In the genomic region with DNA sequence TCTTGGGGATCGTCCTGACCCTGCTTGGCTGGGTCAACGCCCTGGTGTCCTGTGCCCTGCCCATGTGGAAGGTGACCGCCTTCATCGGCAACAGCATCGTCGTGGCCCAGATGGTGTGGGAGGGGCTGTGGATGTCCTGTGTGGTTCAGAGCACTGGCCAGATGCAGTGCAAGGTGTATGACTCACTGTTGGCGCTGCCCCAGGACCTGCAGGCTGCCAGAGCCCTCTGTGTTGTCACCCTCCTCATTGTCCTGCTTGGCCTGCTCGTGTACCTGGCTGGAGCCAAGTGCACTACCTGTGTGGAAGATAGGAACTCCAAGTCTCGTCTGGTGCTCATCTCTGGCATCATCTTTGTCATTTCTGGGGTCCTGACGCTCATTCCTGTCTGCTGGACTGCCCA, we compare ENCODE assay signal across 15 mouse cellular contexts. TPM values are rescaled to one million over a fixed set of nuclear protein-coding genes. Genes with fewer than 3 reads are reported as not detected.
A peak's percentile ranks its signal among the peaks of the same experiment; 100 is the strongest.
DNase-seq lines count a peak whose midpoint lies in the region; ATAC-seq lines count a peak whose summit lies in the region.
"Had no signal": no experiment of that assay in that cellular context is flagged by ENCODE, and none has a peak within 500 bp of the region (broad histone marks: within the 10 kb centered on the region; RNA-seq: fewer than 3 reads in every experiment).

No protein-coding gene starts in this region.

- peak; percentile 52 for DNase-seq in cerebellum, adult 11-12 months
- DNase-seq in lung, postnatal 25 days (ENCODE audit: low spot score) = no peak
- DNase-seq in embryonic facial prominence, embryonic 14.5 days (ENCODE audit: low spot score) = no peak
- no peak for DNase-seq in right cerebral cortex, postnatal 25 days
- no peak for DNase-seq in spleen, postnatal 36 days (ENCODE audit: low spot score in 2 of 2)
- DNase-seq: heart, adult 18-20 months; right cerebral cortex, postnatal 14 days had no signal

- no peak for ATAC-seq in cerebellum, adult (ENCODE audit: insufficient number of reproducible peaks, low FRiP score, low TSS enrichment)
- ATAC-seq in lung, embryonic 16.5 days (ENCODE audit: low read depth) = no peak
- ATAC-seq in embryonic facial prominence, embryonic 14.5 days (ENCODE audit: low read depth) = no peak
- 0 out of 2 replicates have a peak, but pooled peaks have one; percentile 26 for ATAC-seq in stomach, embryonic 16.5 days (ENCODE audit: insufficient read depth, low FRiP score)
- ATAC-seq: forebrain, embryonic 15.5 days had no signal

- no peak overlapping the region for H3K9ac ChIP-seq in lung, embryonic 16.5 days (ENCODE audit: low read length)
- H3K9ac ChIP-seq in embryonic facial prominence, embryonic 14.5 days (ENCODE audit: low read depth, low read length) = no peak overlapping the region
- H3K9ac ChIP-seq in stomach, embryonic 16.5 days (ENCODE audit: low read length) = no peak overlapping the region
- H3K9ac ChIP-seq: forebrain, embryonic 15.5 days; liver, embryonic 14.5 days; neural tube, embryonic 13.5 days had no signal

- H3K27ac ChIP-seq in lung, embryonic 16.5 days (ENCODE audit: low read length) = no peak overlapping the region
- H3K27ac ChIP-seq in embryonic facial prominence, embryonic 14.5 days (replicated peaks; ENCODE audit: low read depth, low read length) = no peak overlapping the region
- peak overlapping the region; percentile 57 for H3K27ac ChIP-seq in stomach, embryonic 16.5 days (ENCODE audit: low read length)
- H3K27ac ChIP-seq: forebrain, embryonic 15.5 days; layer of hippocampus, adult 2 months; liver, embryonic 14.5 days; neural tube, embryonic 13.5 days had no signal

- H3K4me1 ChIP-seq in lung, embryonic 16.5 days (replicated peaks; ENCODE audit: control insufficient read depth, insufficient read depth, low read length) = peaks cover 26% of the 10 kb centered on the region
- H3K4me1 ChIP-seq in embryonic facial prominence, embryonic 14.5 days (ENCODE audit: control insufficient read depth, insufficient read depth, low read length) = peaks cover 24% of the 10 kb centered on the region
- peaks cover 30% of the 10 kb centered on the region; the same call in 1 of the 2 replicates for H3K4me1 ChIP-seq in stomach, embryonic 16.5 days (ENCODE audit: control insufficient read depth, insufficient read depth, low read length)

- H3K9me3 ChIP-seq in lung, embryonic 16.5 days (ENCODE audit: control insufficient read depth, low read length) = no peaks in the 10 kb centered on the region
- H3K9me3 ChIP-seq in embryonic facial prominence, embryonic 14.5 days (ENCODE audit: control insufficient read depth, low read length) = no peaks in the 10 kb centered on the region
- no peaks in the 10 kb centered on the region for H3K9me3 ChIP-seq in stomach, embryonic 16.5 days (replicated peaks; ENCODE audit: control insufficient read depth, low read length)
- H3K9me3 ChIP-seq: forebrain, embryonic 15.5 days; neural tube, embryonic 13.5 days had no signal

- H3K4me3 ChIP-seq in lung, embryonic 16.5 days (ENCODE audit: low read length) = 0 out of 2 replicates have a peak overlapping the region, but pooled peaks have one; percentile 5
- H3K4me3 ChIP-seq in embryonic facial prominence, embryonic 14.5 days (ENCODE audit: low read depth, low read length) = no peak overlapping the region
- H3K4me3 ChIP-seq in stomach, embryonic 16.5 days (replicated peaks; ENCODE audit: low read length) = no peak overlapping the region
- H3K4me3 ChIP-seq: forebrain, embryonic 15.5 days; layer of hippocampus, adult 2 months; neural tube, embryonic 13.5 days had no signal

- H3K4me2 ChIP-seq in lung, embryonic 16.5 days (ENCODE audit: low read depth, low read length) = peak overlapping the region; percentile 55
- H3K4me2 ChIP-seq in embryonic facial prominence, embryonic 14.5 days (ENCODE audit: low read depth, low read length) = peak overlapping the region; percentile 6; the same call in 1 of the 2 replicates
- H3K4me2 ChIP-seq in stomach, embryonic 16.5 days (ENCODE audit: low read depth, low read length) = 0 out of 2 replicates have a peak overlapping the region, but pooled peaks have one; percentile 10
- H3K4me2 ChIP-seq: forebrain, embryonic 15.5 days; midbrain, embryonic 11.5 days; neural tube, embryonic 13.5 days had no signal

- H3K36me3 ChIP-seq in lung, embryonic 16.5 days (ENCODE audit: control insufficient read depth, insufficient read depth, low read length) = no peaks in the 10 kb centered on the region
- H3K36me3 ChIP-seq in embryonic facial prominence, embryonic 14.5 days (ENCODE audit: control insufficient read depth, insufficient read depth, low read length) = no peaks in the 10 kb centered on the region
- H3K36me3 ChIP-seq in stomach, embryonic 16.5 days (ENCODE audit: control insufficient read depth, insufficient read depth, low read length) = no peaks in the 10 kb centered on the region
- H3K36me3 ChIP-seq: forebrain, embryonic 15.5 days; neural tube, embryonic 13.5 days had no signal

- peaks cover 42% of the 10 kb centered on the region for H3K27me3 ChIP-seq in lung, embryonic 16.5 days (ENCODE audit: control insufficient read depth, insufficient read depth, low read depth, low read length)
- H3K27me3 ChIP-seq in embryonic facial prominence, embryonic 14.5 days (replicated peaks; ENCODE audit: control insufficient read depth, insufficient read depth, low read length) = peaks cover 76% of the 10 kb centered on the region
- peaks cover 28% of the 10 kb centered on the region for H3K27me3 ChIP-seq in stomach, embryonic 16.5 days (ENCODE audit: control insufficient read depth, insufficient read depth, low read length)

- WGBS in lung, embryonic 16.5 days = 43% methylated on average over 10 of the region's 10 CpGs
- 75% methylated on average over 10 of the region's 10 CpGs for WGBS in embryonic facial prominence, embryonic 14.5 days
- WGBS in stomach, embryonic 16.5 days = 46% methylated on average over 10 of the region's 10 CpGs

RNA-seq across cellular contexts. Expression of a gene that starts 2.0 kb away (rescaled TPM):
- 196 and 206 TPM in 2 replicates for polyA plus RNA-seq in lung, embryonic 16.5 days (2015; fragmentation: Nextera tagmentation; extraction: Ambion mirVana)
- 17.0 and 22.6 TPM in 2 replicates for polyA plus RNA-seq in embryonic facial prominence, embryonic 14.5 days (2014; fragmentation: Nextera tagmentation; extraction: Ambion mirVana)
- polyA plus RNA-seq in stomach, embryonic 16.5 days (2015; fragmentation: Nextera tagmentation; extraction: Ambion mirVana) = 69.6 and 70.6 TPM in 2 replicates

RNA-seq across cellular contexts. Expression of a gene that starts 2.7 kb away (rescaled TPM):
- 2.4 and 2.6 TPM in 2 replicates for polyA plus RNA-seq in lung, embryonic 16.5 days (2015; fragmentation: Nextera tagmentation; extraction: Ambion mirVana)
- polyA plus RNA-seq in embryonic facial prominence, embryonic 14.5 days (2014; fragmentation: Nextera tagmentation; extraction: Ambion mirVana) = 14.6 and 17.9 TPM in 2 replicates
- polyA plus RNA-seq in stomach, embryonic 16.5 days (2015; fragmentation: Nextera tagmentation; extraction: Ambion mirVana) = 1.3 and 2.2 TPM in 2 replicates

RNA-seq across cellular contexts. Expression of a gene that starts 3.8 kb away (rescaled TPM):
- polyA plus RNA-seq in lung, embryonic 16.5 days (2015; fragmentation: Nextera tagmentation; extraction: Ambion mirVana) = 22.0 and 23.1 TPM in 2 replicates
- polyA plus RNA-seq in embryonic facial prominence, embryonic 14.5 days (2014; fragmentation: Nextera tagmentation; extraction: Ambion mirVana) = 23.3 and 30.7 TPM in 2 replicates
- polyA plus RNA-seq in stomach, embryonic 16.5 days (2015; fragmentation: Nextera tagmentation; extraction: Ambion mirVana) = 24.1 and 26.6 TPM in 2 replicates

RNA-seq across cellular contexts. Expression of a gene that starts 7.4 kb away (rescaled TPM):
- polyA plus RNA-seq in lung, embryonic 16.5 days (2015; fragmentation: Nextera tagmentation; extraction: Ambion mirVana) = 49.2 and 50.3 TPM in 2 replicates
- polyA plus RNA-seq in embryonic facial prominence, embryonic 14.5 days (2014; fragmentation: Nextera tagmentation; extraction: Ambion mirVana) = 35.1 and 38.1 TPM in 2 replicates
- polyA plus RNA-seq in stomach, embryonic 16.5 days (2015; fragmentation: Nextera tagmentation; extraction: Ambion mirVana) = 37.0 and 38.5 TPM in 2 replicates

RNA-seq across cellular contexts. Expression of a gene that starts 7.7 kb away (rescaled TPM):
- 88.4 and 90.6 TPM in 2 replicates for polyA plus RNA-seq in lung, embryonic 16.5 days (2015; fragmentation: Nextera tagmentation; extraction: Ambion mirVana)
- polyA plus RNA-seq in embryonic facial prominence, embryonic 14.5 days (2014; fragmentation: Nextera tagmentation; extraction: Ambion mirVana) = 94.8 and 107 TPM in 2 replicates
- polyA plus RNA-seq in stomach, embryonic 16.5 days (2015; fragmentation: Nextera tagmentation; extraction: Ambion mirVana) = 93.1 and 112 TPM in 2 replicates
